Mouse (Mus musculus): Measurements from ENCODE around the gene 2510039O18Rik.
A peak's percentile ranks its signal among the peaks of the same experiment; 100 is the strongest.

Gene 2510039O18Rik

DNA sequence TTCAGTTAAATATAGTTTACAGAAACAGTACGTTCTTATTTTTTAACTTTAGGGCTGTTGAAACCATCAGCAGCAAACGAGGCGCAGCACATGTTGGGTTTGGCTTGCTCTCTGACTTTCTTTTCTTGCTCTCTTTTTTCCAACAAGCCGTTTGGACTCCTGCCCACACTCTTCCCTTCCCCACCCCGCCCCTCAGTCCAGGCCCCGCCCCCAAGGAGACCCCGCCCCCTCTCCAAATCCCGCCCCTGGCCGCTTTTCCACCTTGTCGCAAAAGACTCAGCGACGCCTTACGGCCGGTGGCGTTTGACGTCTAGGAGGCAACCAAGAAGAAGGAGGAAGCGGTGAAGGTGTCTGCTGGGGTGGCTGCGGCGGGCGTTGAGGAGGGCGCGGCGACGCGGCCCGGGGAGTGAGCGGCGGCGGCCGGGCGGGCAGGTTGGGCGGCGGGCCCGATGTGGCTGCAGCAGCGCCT lies at the start of gene 2510039O18Rik:
2510039O18Rik (plus strand) TSS at position 320 of the 469 bp plus-strand sequence.
- DNase-seq (ENCODE audit: low spot score), result peak; percentile 90

DNA sequence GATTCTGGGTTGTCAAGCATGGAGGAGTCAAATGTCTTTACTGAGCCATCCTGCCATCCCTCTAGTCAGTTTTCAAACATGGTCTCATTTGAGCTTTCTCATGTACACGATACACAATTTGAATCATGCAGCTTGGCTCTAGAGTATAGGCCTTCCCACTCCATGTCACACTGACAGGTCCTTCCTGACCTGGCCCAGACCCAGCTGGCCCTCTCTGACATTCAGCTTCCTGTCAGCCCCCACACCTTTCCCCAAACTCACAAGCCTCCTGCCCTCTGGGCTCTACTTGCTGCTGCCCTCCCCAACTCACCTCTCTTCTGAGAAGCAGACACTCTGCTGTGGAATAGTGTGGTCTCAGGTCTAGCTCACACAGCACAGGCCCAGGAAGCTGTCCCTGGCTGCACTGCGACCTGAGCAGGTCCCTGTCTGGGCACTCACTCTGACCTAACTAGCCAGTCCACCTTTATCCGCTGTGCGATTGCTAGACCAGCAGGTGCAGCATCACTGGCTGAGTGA lies 44.8 kb upstream of the 2510039O18Rik start:
- DNase-seq (ENCODE audit: low spot score), result no peak

DNA sequence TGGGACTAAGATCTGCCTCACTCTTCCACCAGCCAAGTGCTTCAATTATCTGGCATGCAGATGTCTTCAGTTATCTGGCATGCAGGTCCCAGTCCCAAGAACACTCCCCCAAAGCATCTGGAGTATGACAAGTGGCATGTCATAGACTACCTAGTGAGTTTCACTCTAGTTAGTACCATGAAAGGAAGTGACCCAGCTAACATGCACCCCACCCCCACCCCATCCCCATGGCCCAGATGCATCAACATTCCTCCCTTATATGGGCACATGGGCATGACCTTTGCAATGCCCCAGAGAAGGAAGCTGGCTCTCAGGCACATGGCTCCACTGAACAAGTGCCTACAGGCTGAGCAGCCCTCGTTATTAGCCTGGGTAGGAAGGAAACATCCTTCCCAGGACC lies 44.3 kb upstream of the 2510039O18Rik start:
- no peak for DNase-seq (ENCODE audit: low spot score)

DNA sequence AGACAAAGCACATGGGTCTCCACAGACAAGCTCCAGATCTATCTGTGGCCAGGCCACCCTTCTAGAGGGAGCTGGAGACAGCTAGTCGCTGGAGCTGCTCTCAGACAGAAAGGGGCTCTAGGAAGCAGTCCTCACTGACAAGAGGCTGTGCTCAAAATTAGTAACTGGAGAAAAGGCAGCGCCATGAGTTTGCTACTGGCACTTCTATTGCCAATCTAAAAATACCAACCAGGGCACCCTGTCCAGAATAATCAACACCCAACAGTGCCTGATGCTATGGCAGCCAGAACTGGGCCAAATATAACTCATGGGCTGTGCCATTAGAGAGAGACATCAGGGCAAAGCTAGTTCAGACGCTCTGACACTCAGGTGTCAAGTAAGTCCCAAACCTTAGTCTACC lies 43.3 kb upstream of the 2510039O18Rik start:
- no peak for DNase-seq (ENCODE audit: low spot score)

DNA sequence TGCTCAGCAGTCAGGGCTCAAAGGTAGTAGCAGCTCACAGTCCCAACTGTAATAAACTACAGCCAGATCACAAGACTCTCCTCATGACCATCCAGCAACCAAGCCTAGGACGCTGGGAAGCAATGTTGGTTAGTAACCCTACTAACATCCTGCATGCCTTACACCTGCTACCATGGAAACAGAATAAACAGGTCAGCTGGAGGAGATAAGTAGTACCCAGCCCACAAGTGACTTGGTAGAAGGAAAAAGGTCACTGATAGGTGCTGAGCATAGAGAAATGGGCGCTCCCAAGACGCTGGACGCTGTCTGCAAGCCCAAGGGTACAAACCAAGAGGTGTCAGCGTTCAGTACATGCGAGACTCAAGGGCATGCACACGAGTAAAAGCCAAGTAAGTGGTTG lies 40.2 kb upstream of the 2510039O18Rik start:
- DNase-seq (ENCODE audit: low spot score), result no peak

DNA sequence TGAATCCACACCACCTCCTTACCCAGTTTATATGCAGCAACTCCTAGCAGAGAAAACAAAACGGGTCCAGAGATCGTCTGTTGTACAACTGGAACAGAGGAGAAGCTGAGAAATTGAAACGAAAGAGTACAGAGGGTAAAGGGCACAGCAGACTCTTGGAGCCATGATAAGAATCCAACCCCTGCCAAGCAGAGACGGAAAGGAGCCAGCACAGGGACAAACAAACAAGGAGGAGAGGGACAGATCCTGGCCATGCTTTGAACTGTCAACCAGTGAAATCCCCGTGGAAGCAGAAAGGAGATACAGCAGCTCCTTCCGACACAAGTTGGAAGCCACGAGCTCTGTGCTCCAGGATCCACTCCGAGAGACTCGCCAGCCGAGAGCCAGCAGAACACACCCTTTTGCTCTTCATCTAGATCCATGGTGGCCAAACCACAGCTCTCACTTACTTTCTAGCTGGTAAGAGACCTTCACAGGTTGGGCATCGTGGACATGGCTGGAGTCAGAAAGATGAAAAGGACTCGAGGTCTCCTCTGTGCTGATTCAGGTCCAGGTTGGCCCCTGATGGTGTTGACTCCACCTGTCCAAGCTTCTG lies 37.7 kb upstream of the 2510039O18Rik start:
- DNase-seq (ENCODE audit: low spot score), result no peak

DNA sequence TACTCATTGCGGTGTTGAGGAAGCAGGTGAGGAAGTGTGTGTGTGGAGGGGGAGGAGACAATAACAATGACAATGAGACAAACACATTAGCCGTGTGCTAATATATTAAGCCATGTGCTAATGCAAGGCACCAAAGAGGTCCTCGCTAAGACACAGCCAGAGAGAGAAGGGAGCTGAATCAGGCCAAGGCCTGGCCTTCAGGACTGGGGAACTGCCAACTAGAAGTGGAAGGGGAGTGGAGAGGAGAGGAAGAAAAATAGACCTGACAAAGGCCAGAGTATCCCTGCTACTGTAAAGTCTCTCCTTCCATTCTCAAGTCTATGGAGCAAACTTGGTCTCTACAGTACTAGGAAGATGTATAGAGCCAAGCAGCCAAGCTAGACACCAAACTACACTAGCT lies 37.1 kb upstream of the 2510039O18Rik start:
- DNase-seq (ENCODE audit: low spot score), result no peak

DNA sequence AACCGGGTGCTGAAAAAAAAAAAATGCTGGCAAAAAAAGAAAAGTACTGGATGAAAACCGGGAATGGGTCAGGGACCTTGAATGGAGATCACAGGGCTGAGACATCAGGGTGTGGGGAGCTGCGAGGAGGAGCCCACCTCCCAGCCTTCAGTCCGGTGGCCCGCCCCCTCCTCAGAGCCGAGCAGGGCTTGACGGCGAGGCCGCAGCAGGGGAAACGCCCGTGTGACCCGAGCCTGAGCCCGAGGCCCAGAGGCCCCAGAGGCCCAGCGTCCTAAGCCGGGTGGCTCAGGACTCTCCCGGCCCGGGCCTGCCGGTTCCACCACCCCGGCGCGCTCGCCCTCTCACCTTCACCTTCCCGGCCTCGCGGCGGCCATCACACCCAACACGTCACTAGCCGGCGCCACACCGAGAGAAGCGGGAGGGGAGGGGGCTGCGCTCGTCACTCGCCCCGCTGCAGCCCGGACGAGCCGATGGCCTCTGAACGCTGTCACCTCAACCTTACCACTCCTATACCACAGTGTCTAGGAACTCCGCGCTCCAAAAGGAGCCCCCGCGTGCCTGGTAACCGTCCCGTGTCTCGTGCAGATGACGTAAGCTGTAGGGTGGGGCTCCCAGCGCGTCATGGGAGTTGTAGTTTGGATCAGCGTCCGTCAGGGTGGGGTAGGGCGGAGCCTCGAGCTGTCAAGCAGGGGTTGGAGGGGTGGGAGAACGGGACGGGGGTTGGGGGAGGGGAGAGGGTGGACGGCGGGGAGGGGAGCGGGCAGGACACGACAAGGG lies 36.2 kb upstream of the 2510039O18Rik start, which contains the start of gene Mfn2:
Mfn2 (minus strand) TSS at position 392 of the 777 bp plus-strand sequence.
- DNase-seq (ENCODE audit: low spot score), result peak; percentile 89

DNA sequence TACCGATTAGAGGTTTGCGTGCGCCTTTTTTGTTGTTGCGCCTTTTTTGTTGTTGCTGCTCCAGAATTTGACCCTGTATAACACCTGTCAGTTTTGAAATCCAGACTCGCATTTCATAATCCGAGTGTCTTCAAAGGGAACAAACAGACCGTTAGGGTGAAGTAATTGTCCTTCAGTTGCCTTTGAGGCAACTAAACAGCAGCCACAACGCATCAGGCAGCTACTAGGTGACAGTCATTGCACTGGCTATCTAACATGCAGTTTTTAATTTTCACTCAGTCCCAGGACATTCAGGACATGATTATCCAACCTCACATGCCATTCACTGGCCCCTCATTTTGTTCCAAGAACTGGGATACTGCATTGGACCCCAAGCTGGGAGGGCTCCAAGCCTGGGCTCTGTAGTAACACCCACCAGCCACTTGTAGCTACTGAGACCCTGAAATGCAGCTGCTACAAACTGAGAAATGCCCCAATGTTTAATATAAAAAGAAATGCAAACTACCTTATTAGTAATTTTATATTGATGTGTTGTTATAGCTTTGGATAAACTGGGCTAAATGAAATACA lies 35.5 kb upstream of the 2510039O18Rik start:
- DNase-seq (ENCODE audit: low spot score), result no peak

DNA sequence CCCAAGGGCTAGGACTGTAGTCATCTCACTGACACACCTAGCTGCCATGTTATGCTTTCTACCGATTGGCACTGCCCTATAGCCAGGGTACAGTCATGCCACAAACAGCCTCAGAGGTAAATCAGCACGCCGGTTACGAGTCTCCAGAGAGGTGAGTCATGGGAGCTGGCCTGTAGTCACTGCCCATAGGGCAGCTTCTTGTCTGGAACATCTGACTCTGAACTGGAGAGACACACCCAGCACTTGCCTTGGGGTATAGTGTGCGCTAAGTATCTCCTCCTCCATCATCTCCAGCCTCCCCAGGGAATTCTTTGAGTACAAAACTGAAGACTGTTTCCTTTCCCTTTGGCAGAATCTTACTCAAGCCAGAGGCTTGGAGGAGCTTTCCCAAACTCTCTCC lies 34.5 kb upstream of the 2510039O18Rik start:
- peak; percentile 63 for DNase-seq (ENCODE audit: low spot score)

DNA sequence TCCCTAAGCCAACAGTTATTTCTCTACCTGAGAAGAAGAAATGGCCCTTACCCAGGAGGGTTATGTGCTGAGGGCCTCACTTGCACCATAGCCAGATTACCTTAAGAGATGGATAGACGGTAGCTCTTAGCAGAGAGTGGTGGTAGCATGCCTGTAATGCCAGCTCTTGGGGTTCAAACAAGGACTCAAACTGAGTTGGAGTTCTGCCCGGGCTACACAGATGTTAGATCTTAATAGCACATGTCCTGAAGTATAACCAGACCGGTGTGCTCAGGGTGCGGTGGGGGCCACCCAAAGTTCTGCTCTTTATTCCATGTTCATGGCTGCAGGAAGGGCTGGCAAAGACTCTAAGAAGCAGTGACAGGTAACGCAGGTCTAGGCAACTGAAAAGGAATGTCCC lies 31.2 kb upstream of the 2510039O18Rik start:
- no peak for DNase-seq (ENCODE audit: low spot score)

DNA sequence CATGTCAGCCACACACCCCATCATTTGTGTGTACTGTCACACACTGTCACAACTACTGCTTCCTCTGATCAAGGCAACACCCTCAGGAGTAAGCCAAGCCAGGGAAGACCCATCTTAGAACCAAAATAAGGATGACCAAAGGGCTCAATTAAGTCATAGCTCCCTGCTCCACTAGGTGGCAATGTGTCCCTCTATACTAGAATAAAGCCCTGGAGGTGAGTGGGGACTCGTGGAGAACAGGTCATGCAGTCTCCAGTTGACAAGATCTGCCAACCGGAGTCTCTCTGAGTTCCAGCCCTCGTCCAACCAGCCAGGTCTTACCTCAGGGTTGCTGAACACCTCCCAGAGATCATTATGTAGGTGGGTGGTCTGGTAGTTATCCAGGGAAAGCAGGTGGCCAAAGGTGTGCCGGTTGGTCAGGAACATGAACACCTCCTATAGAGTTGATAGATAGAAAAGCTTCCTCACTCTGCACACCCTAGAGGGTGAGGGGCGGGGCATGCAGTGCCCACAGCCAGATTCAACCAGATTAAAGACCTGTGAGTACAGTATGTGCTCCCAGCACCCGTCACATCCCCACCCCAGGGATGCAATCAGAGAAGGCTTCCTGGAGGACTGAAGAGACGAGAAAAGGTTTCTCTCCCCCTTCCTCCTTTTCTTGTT lies 22.1 kb upstream of the 2510039O18Rik start:
- DNase-seq (ENCODE audit: low spot score), result peak; percentile 68

DNA sequence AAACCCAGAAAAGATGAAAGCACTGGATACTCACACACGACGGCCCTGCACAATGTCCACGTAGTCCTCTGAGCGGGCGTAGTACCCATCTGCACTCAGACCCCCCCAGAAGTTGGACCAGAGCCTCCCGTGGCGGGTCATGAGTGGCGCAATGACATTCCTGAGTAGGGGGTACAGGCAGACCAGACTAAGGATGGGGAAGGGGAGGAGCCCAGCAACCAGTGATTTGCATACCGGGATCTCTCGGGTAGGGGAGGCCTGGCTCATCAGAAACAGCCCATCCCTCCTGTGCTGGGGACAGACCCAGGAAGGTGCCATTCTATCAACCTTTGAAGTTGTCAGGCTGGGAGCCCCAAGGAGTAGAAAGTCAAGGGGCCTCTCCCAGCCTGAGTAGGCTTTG lies 19.7 kb upstream of the 2510039O18Rik start:
- DNase-seq (ENCODE audit: low spot score), result no peak

DNA sequence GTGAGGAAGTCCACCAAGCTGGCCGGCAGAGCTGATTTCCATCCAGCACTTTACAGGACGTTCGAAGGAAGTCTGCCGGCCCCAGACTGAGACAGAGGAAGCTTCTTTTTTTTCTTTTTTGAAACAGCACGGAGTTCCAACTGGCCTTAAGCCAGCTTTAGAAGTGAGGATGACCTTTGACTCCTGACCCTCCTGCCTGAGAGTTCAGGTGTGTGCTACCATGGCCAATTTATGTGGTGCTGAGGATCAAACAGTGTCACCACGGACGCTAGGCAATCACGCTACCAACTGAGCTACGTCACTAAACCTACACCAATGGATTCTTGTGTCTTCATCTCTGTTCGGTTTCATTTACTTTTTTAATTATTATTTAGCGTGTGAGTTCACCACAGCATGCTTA lies 18.4 kb upstream of the 2510039O18Rik start:
- no peak for DNase-seq (ENCODE audit: low spot score)

DNA sequence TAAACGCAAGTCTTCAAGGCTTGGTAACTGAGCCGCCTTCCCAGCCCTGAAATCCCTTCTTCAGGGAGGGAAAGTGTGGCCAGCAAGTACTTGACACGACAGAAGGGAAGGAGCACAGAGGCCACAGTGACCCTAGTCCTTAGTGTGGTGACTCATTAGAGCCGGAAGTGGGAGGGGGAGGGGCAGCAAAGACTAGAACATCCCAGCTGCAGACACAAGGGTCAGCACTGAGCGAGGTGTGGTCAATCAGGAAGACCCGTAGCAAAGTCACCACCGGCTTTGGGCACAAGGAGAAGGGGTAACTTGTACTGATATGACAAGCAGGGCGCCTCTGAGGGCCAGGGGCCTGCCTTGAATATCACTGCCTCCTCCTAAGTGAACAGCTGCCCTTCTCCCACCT lies 13.0 kb upstream of the 2510039O18Rik start:
- DNase-seq (ENCODE audit: low spot score), result peak; percentile 46

DNA sequence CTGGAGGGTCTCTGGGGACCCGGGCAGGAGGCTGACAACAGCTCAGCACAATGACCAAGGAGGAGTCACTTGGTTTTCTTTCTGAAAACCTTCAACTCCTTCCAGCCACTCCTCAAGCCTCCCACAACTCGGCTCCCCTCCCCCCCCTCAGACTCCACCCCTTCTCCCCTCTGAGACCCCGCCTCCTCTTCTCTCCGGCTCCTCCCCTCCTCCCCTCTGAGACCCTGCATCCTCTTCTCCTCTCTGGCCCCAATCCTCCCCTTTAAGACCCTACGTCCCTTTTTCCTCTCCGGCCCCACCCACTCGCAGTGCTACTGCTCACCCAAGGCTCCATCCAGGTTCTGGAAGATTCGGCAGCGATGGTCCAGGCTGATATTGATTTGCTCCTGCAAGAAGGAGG lies 12.6 kb upstream of the 2510039O18Rik start:
- no peak for DNase-seq (ENCODE audit: low spot score)

DNA sequence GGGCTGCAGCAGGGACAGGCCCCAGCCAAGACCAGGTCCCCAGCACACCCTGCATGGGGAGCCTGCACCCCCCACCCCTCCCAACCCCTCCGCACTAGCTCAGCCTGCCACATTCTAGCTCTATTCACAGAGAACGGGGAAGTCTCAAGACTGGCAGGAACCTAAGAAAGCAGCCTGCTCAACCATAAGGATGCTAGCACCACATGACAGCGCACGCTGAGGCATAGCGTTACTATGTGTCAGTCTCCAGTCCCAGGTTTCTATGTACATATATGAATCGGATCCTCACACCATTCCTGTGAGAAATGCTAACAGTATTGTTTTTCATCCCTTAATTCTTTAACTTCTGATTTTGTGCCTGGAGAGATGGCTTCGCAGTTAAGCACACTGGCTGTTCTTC lies 12.2 kb upstream of the 2510039O18Rik start:
- DNase-seq (ENCODE audit: low spot score), result no peak

DNA sequence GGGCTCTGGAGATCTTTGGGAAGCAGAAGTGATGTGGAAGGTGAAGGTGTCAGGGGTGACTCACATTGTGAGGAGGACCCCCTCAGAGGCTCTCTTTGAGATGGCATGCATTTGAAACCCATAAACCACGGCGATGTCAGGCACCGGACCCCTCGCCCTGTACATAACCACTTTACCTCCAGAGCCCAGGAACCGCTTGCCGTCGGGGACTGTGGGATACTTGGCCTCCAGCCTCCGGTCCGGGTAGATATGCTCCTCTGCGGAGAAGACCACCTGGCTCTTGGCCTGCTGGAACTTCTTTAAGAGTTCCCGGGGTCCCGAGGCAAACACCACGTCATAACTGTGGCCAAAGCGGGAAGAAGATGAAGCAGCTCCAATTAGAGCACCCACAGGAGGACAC lies 9.7 kb upstream of the 2510039O18Rik start:
- DNase-seq (ENCODE audit: low spot score), result no peak

DNA sequence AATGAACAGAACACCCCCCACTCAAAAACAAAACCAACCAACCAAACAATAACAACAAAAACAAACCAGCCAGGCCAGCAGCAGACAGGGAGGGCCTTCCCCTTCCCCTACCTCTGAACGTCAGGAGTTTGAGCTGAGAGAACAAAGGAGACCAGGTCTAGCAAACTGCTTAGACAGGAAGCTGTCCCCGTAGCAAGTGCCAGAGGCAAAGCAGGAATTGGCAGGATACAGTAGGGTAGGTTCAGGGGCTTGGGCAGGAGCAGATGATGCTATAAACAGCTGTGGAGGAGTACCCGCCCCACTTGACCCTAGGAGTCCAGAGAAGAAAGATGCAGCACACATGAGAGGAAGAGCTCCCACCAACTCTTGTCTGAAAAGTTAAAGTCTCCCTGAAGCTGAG lies 6.6 kb upstream of the 2510039O18Rik start:
- no peak for DNase-seq (ENCODE audit: low spot score)

DNA sequence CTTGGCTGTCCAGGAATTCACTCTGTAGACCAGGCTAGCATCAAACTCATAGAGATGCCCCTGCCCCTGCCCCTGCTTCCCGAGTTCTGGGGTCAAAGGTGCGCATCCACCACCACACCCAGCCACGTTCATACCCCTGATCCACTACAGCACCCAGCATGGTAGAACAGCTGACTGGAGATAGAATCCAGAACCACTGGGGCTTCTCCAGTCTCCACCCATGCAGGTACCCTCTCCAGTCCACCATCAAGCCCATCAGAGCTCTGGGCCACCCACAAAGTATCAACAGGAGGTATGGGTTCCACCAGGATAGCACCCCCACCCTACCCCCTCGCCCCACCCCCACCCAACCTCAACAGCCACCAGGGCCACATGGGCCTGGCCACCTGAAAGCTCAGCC lies 6.1 kb upstream of the 2510039O18Rik start:
- no peak for DNase-seq (ENCODE audit: low spot score)

DNA sequence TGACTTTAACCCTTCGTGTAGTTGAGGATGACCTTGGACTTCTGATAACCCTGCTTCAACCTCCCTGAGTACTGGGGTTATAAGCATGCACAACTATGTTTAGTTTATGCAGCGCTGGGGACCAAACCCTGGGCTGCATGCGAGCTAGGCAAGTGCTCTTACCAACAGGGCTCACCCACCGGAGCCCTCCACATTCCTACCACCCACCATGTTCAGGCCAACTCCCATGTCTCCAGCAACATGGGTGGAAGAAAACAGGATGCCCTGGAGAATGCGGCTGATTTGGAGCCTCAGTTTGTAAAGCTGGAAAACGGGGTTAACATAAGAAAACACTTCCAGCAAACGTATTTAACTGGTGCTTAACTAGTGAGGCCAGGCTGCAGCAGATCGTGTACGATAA lies 4.8 kb upstream of the 2510039O18Rik start:
- no peak for DNase-seq (ENCODE audit: low spot score)

DNA sequence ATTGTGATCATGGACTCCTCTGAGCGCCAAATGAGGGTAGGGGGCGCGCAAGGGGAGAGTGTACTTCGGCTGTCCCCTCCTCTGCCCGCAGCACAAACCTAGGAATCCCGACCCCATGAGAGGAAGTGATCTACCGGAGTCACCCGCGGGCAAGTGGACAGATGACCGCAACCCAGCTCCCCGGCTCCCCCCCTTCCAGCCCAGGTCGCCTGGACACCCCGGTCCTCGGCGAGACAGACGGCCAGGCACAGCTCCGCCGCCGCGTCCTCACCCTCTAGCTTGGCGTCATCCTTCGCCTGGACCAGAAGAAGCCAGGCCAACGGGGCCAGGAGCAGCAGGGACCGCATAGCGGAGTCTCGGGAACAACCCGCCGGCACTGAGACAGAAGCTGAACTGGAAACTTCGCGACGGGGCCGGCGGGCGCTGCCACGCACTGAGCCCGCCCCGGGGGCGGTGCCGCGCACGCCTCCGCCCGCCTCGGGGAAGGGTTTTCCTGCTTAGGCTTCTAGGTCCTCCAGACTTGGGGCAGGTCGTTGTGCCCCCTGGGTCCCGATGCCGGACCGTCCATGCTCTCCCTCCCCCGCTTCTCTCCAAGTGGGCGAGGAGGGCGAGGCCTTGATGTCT lies 4.3 kb upstream of the 2510039O18Rik start, which contains the start of gene Plod1:
Plod1 (minus strand) TSS at position 437 of the 624 bp plus-strand sequence.
- DNase-seq (ENCODE audit: low spot score), result peak; percentile 81

Data from urinary bladder, postnatal 14 days (tissue).